Mouse (Mus musculus) cerebellum, adult 2 months (tissue): ENCODE measurements around the gene 1700008O03Rik.

Experiments used
- CTCF ChIP-seq: fragments of 200-500 bp; IDR thresholded peaks from 2 replicates; pipeline ENCODE4 v1.5.1; 2011; ENCODE audit warnings: low read depth, mild to moderate bottlenecking, control low read depth, low read length, moderate library complexity, borderline replicate concordance; ENCODE audit not compliant: insufficient read depth
- POLR2A ChIP-seq: fragments of 200-500 bp; IDR thresholded peaks from 2 replicates; pipeline ENCODE4 v1.6.1; 2011; ENCODE audit warnings: low read length, control low read depth, borderline replicate concordance; ENCODE audit not compliant: insufficient read depth

DNA sequence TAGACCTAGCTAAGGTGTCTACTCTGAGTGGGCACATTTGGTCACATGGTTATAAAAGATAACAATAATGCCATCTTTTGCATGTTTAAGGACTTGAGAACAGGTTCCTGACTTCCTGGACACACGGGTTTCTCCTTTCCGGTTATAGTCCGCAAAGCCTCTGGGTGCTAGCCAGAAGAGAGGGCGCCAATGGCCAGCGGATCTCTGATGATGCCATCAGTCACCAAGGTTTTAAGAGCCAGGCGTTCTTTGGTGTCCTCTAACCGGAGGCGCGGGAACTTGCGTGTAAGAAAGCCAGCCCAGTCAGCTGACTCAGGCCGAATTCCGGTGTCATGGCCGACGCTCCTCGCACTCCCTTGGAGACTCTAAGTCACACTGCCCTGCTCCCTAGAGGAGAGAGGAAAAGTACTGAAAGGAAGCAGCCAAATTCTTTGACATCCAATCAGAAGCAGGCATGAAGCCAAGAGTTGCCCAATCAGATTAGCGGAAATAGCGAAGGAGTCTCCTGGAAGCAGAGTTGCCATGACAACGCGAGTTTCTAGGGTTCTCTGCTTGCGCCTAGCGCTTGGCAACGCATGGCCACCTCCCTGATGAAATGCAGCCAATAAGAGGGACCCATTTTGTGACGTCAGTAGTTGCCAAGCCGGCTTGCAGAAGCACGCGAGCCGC, 19.9 kb upstream of the 1700008O03Rik start:
- TF ChIP-seq CTCF = no peak
- TF ChIP-seq POLR2A = peak; percentile 56; the same call in 1 of the 2 replicates
